Mouse (Mus musculus) heart, embryonic 10.5 days (tissue): ENCODE results near the gene Clba1. TPM values are rescaled to one million over a fixed set of nuclear protein-coding genes. Genes with fewer than 3 reads are reported as not detected.

Experiments used
- DNase-seq: peaks from one replicate; pipeline ENCODE4 v3.0.0-alpha.2; 2017; ENCODE audit warnings: low spot score
- H3K27ac ChIP-seq: fragments of 300-500 bp; sonication (generic); 2 replicates; pipeline ENCODE4 v1.5.1; 2016; ENCODE audit warnings: mild to moderate bottlenecking
- H3K27me3 ChIP-seq: fragments of 300-500 bp; sonication (generic); 2 replicates; pipeline ENCODE4 v1.6.1; 2016; ENCODE audit warnings: mild to moderate bottlenecking; ENCODE audit not compliant: poor library complexity, insufficient read depth, severe bottlenecking
- H3K36me3 ChIP-seq: fragments of 300-500 bp; sonication (generic); 2 replicates; pipeline ENCODE4 v1.6.1; 2016; ENCODE audit warnings: mild to moderate bottlenecking, moderate library complexity
- H3K4me1 ChIP-seq: fragments of 300-500 bp; sonication (generic); 2 replicates; pipeline ENCODE4 v1.6.1; 2016; ENCODE audit warnings: mild to moderate bottlenecking
- H3K4me3 ChIP-seq: fragments of 300-500 bp; sonication (generic); 2 replicates; pipeline ENCODE4 v1.5.1; 2016; ENCODE audit warnings: mild to moderate bottlenecking, moderate library complexity
- H3K9me3 ChIP-seq: fragments of 300-500 bp; sonication (generic); 2 replicates; pipeline ENCODE4 v1.6.1; 2016; ENCODE audit warnings: mild to moderate bottlenecking, moderate library complexity
- WGBS: fragments of 180-500 bp; shearing (Covaris S2); methylation state at CpG from one replicate; pipeline ENCODE4 v1.1.7; 2016; 5-methylcytosine and 5-hydroxymethylcytosine counted together
- polyA plus RNA-seq: library from polyadenylated mRNA; unstranded; fragments of >200 nt; fragmentation: Nextera tagmentation; extraction: Ambion mirVana; gene quantifications from 2 replicates; pipeline ENCODE4 v1.2.1, GENCODE M21; 2016

The Clba1 gene
- polyA plus RNA-seq, 1 experiment from 2014 or later = 13.0 TPM

- Histone ChIP-seq H3K27ac (no peak overlapping the region), H3K9me3 (no peaks in the 10 kb centered on the region), H3K4me1 (peaks cover 21% of the 10 kb centered on the region), H3K4me3 (no peak overlapping the region), H3K27me3 (peaks cover 20% of the 10 kb centered on the region; the same call in 1 of the 2 replicates), H3K36me3 (no peaks in the 10 kb centered on the region)
- WGBS = 80% methylated on average over 7 of the region's 7 CpGs
- DNase-seq = no peak
Observed at GRCm38 (mm10) chr12:112864804-112865203, 56.1 kb downstream of the Clba1 start.

Other genes with a start within 250 kb of the Clba1 start
- gene Inf2, start 220.2 kb upstream of the Clba1 start, polyA plus RNA-seq = 3.5 and 5.6 TPM in 2 replicates
- 57.2 and 99.3 TPM in 2 replicates for gene Adssl1, start 188.9 kb upstream of the Clba1 start, polyA plus RNA-seq
- gene Siva1, start 164.3 kb upstream of the Clba1 start, polyA plus RNA-seq = 175 and 207 TPM in 2 replicates
- 57.1 and 82.0 TPM in 2 replicates for gene Akt1, start 134.1 kb upstream of the Clba1 start, polyA plus RNA-seq
- gene Zbtb42, start 130.1 kb upstream of the Clba1 start, polyA plus RNA-seq = 3.9 and 4.3 TPM in 2 replicates
- gene Cep170b, start 88.5 kb upstream of the Clba1 start, polyA plus RNA-seq = 3.9 and 6.6 TPM in 2 replicates
- 0.57 and 2.9 TPM in 2 replicates for gene Pld4, start 48.3 kb upstream of the Clba1 start, polyA plus RNA-seq
- 0.53 and 0.71 TPM in 2 replicates for gene Ahnak2, start 6.3 kb upstream of the Clba1 start, polyA plus RNA-seq
- 66.5 and 98.2 TPM in 2 replicates for gene Cdca4, start 20.5 kb downstream of the Clba1 start, polyA plus RNA-seq
- 0.11 TPM in 1 of 2 replicates, not detected in the other for gene Gpr132, start 59.3 kb downstream of the Clba1 start, polyA plus RNA-seq
- 2.0 and 3.6 TPM in 2 replicates for gene Jag2, start 120.8 kb downstream of the Clba1 start, polyA plus RNA-seq
- gene Nudt14, start 133.2 kb downstream of the Clba1 start, polyA plus RNA-seq = 48.6 and 65.5 TPM in 2 replicates
- gene Btbd6, start 167.5 kb downstream of the Clba1 start, polyA plus RNA-seq = 22.3 and 23.6 TPM in 2 replicates
- 35.3 and 41.5 TPM in 2 replicates for gene Brf1, start 191.8 kb downstream of the Clba1 start, polyA plus RNA-seq
- gene Pacs2, start 205.6 kb downstream of the Clba1 start, polyA plus RNA-seq = 11.7 TPM in 2 replicates